Mouse (Mus musculus): ENCODE measurements around the gene Hcn3. TPM values are rescaled to one million over a fixed set of nuclear protein-coding genes. Genes with fewer than 3 reads are reported as not detected.
A peak's percentile ranks its signal among the peaks of the same experiment; 100 is the strongest.

Hcn3 gene
- polyA plus RNA-seq, 1 experiment from 2014 or later = 29.9 TPM

- no peak for DNase-seq (ENCODE audit: low spot score)
- Histone ChIP-seq H3K9ac (peak within 1 kb of the TSS; percentile 65), H3K27ac (peak within 1 kb of the TSS; percentile 80), H3K4me1 (replicated peaks; ENCODE audit: control insufficient read depth, insufficient read depth, low read length) (peaks cover 16% of the 10 kb centered on the region), H3K4me3 (replicated peaks; ENCODE audit: low read length) (peak within 1 kb of the TSS; percentile 65), H3K27me3 (ENCODE audit: control insufficient read depth, insufficient read depth, low read length) (no peaks in the 10 kb centered on the region), H3K36me3 (replicated peaks; ENCODE audit: control insufficient read depth, insufficient read depth) (peaks cover 45% of the 10 kb centered on the region), H3K4me2 (replicated peaks) (peak within 1 kb of the TSS; percentile 80), H3K9me3 (ENCODE audit: control insufficient read depth, low read length) (no peaks in the 10 kb centered on the region)
- 46% methylated on average over 7 of the region's 7 CpGs for WGBS
- no peak for ATAC-seq (ENCODE audit: low FRiP score)
These were observed 59.2 kb downstream of the Hcn3 start, which contains the start of gene Gm43738 for GRCm38 (mm10) chr3:89100811-89101210. Gene Gm43738, minus strand, starts transcription at chr3:89101099.

Other genes with a start within 250 kb of the Hcn3 start
- gene Msto1, start 246.2 kb downstream of the Hcn3 start, polyA plus RNA-seq (2014; fragmentation: Nextera tagmentation; extraction: Ambion mirVana) = 49.4 and 50.1 TPM in 2 replicates
- gene Ash1l, start 209.6 kb downstream of the Hcn3 start, polyA plus RNA-seq (2014; fragmentation: Nextera tagmentation; extraction: Ambion mirVana) = 20.0 and 21.4 TPM in 2 replicates
- 120 and 125 TPM in 2 replicates for gene Dap3, start 209.0 kb downstream of the Hcn3 start, polyA plus RNA-seq (2014; fragmentation: Nextera tagmentation; extraction: Ambion mirVana)
- gene Rusc1, start 66.9 kb downstream of the Hcn3 start, polyA plus RNA-seq (2014; fragmentation: Nextera tagmentation; extraction: Ambion mirVana) = 95.7 and 117 TPM in 2 replicates
- gene Gm43738, start 59.1 kb downstream of the Hcn3 start, polyA plus RNA-seq (2014; fragmentation: Nextera tagmentation; extraction: Ambion mirVana) = not detected in 2 replicates
- 416 and 468 TPM in 2 replicates for gene Fdps, start 58.2 kb downstream of the Hcn3 start, polyA plus RNA-seq (2014; fragmentation: Nextera tagmentation; extraction: Ambion mirVana)
- gene Pklr, start 24.1 kb downstream of the Hcn3 start, polyA plus RNA-seq (2014; fragmentation: Nextera tagmentation; extraction: Ambion mirVana) = 0.11 TPM in 1 of 2 replicates, not detected in the other
- gene Clk2, start 4.6 kb upstream of the Hcn3 start, polyA plus RNA-seq (2014; fragmentation: Nextera tagmentation; extraction: Ambion mirVana) = 19.0 and 19.2 TPM in 2 replicates
- 128 and 134 TPM in 2 replicates for gene Scamp3, start 17.3 kb upstream of the Hcn3 start, polyA plus RNA-seq (2014; fragmentation: Nextera tagmentation; extraction: Ambion mirVana)
- 32.9 and 33.3 TPM in 2 replicates for gene Fam189b, start 22.9 kb upstream of the Hcn3 start, polyA plus RNA-seq (2014; fragmentation: Nextera tagmentation; extraction: Ambion mirVana)
- 45.7 and 48.8 TPM in 2 replicates for gene Gba, start 42.7 kb upstream of the Hcn3 start, polyA plus RNA-seq (2014; fragmentation: Nextera tagmentation; extraction: Ambion mirVana)
- 29.0 and 31.0 TPM in 2 replicates for gene Thbs3, start 55.0 kb upstream of the Hcn3 start, polyA plus RNA-seq (2014; fragmentation: Nextera tagmentation; extraction: Ambion mirVana)
- 144 and 148 TPM in 2 replicates for gene Mtx1, start 66.9 kb upstream of the Hcn3 start, polyA plus RNA-seq (2014; fragmentation: Nextera tagmentation; extraction: Ambion mirVana)
- 0.47 and 0.52 TPM in 2 replicates for gene Muc1, start 68.9 kb upstream of the Hcn3 start, polyA plus RNA-seq (2014; fragmentation: Nextera tagmentation; extraction: Ambion mirVana)
- 209 and 224 TPM in 2 replicates for gene Krtcap2, start 85.8 kb upstream of the Hcn3 start, polyA plus RNA-seq (2014; fragmentation: Nextera tagmentation; extraction: Ambion mirVana)
- gene Trim46, start 86.1 kb upstream of the Hcn3 start, polyA plus RNA-seq (2014; fragmentation: Nextera tagmentation; extraction: Ambion mirVana) = 65.8 and 66.5 TPM in 2 replicates
- 80.7 and 94.4 TPM in 2 replicates for gene Dpm3, start 99.2 kb upstream of the Hcn3 start, polyA plus RNA-seq (2014; fragmentation: Nextera tagmentation; extraction: Ambion mirVana)
- 36.0 and 38.8 TPM in 2 replicates for gene Slc50a1, start 110.4 kb upstream of the Hcn3 start, polyA plus RNA-seq (2014; fragmentation: Nextera tagmentation; extraction: Ambion mirVana)
- gene Efna1, start 120.9 kb upstream of the Hcn3 start, polyA plus RNA-seq (2014; fragmentation: Nextera tagmentation; extraction: Ambion mirVana) = 9.4 and 10.8 TPM in 2 replicates
- gene Efna3, start 162.8 kb upstream of the Hcn3 start, polyA plus RNA-seq (2014; fragmentation: Nextera tagmentation; extraction: Ambion mirVana) = 62.5 and 70.3 TPM in 2 replicates
- 4.4 and 4.9 TPM in 2 replicates for gene Efna4, start 177.8 kb upstream of the Hcn3 start, polyA plus RNA-seq (2014; fragmentation: Nextera tagmentation; extraction: Ambion mirVana)
- gene Adam15, start 189.8 kb upstream of the Hcn3 start, polyA plus RNA-seq (2014; fragmentation: Nextera tagmentation; extraction: Ambion mirVana) = 40.8 and 44.0 TPM in 2 replicates
- gene Dcst2, start 201.8 kb upstream of the Hcn3 start, polyA plus RNA-seq (2014; fragmentation: Nextera tagmentation; extraction: Ambion mirVana) = 0.12 and 0.21 TPM in 2 replicates
- 0.43 and 1.1 TPM in 2 replicates for gene Dcst1, start 205.1 kb upstream of the Hcn3 start, polyA plus RNA-seq (2014; fragmentation: Nextera tagmentation; extraction: Ambion mirVana)
- 0.46 and 1.1 TPM in 2 replicates for gene Zbtb7b, start 234.6 kb upstream of the Hcn3 start, polyA plus RNA-seq (2014; fragmentation: Nextera tagmentation; extraction: Ambion mirVana)
- not detected in 2 replicates for gene Lenep, start 242.6 kb upstream of the Hcn3 start, polyA plus RNA-seq (2014; fragmentation: Nextera tagmentation; extraction: Ambion mirVana)

All from hindbrain, embryonic 14.5 days (tissue).